Mouse (Mus musculus) lung, postnatal 36 days (tissue): Measurements from ENCODE around the gene Adam19.
"Not testable (repeated sequence)": the region's sequence is repeated elsewhere in the genome, so short reads cannot be mapped to it uniquely, and the experiment has no call there.

Source experiments
- DNase-seq: peaks from one replicate; pipeline ENCODE4 v3.0.0; 2022; ENCODE audit warnings: mixed read lengths

Gene Adam19

DNA sequence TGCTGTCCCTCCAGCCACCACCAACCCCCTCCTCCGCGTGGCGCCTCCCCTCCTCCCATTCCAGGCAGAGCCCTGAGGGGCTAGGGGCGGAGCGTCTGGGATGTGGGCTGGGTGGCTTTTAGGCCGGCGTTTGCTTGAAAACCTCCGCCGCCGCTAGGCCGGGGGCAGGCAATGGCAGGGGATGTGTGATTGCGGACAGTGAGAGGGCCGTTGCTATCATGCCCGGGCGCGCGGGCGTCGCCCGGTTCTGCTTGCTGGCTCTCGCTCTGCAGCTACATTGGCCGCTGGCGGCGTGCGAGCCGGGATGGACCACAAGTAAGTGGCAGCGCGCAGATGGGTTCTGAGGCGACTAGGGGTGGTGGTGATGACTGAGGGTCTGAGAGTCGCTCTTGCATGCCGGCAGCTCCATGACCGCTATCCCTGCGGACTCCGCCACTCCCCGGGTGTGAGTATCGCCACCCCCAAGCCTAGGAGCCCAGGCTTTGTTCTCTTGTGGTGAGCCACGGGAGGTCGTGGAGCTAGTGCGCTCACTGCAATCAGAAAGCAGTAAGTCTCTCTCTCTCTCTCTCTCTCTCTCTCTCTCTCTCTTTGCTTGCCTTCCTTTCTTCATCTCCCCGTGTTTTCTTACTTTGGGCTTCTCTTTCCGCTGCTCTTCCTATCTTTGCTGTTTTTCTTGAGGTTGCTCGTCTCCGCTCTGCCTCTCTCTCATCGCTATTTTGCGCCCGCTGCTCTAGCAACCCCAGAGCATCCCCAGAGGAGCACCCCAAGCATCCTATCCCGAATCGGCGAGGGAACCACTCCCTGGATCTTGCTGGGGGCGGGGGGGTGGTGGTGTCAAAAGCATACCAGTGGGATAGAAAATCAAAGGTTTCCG is at the start of gene Adam19:
Gene Adam19 (plus strand): TSS at position 97 of the 874 bp plus-strand sequence.
- DNase-seq = peak; percentile 71

DNA sequence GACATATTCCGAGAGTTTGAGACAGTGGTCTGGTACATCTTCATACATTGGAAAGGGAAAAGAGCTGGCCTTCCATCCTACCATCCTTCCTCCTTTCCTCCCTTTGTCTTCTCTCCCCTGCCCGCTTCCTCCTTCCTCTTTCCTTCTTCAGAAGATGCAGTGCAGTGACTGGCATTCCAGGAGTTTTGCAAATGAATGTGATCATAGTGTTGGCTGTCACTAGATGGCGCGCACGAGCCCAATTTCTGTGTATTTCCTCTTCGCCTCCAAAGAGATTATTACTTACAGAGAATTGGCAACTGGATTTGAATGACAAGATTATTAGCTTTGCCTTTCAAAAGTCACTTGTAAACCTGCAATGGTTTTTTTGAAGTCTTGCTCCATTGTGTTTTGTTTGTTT is 39.7 kb upstream of the Adam19 start:
- peak; percentile 83 for DNase-seq

DNA sequence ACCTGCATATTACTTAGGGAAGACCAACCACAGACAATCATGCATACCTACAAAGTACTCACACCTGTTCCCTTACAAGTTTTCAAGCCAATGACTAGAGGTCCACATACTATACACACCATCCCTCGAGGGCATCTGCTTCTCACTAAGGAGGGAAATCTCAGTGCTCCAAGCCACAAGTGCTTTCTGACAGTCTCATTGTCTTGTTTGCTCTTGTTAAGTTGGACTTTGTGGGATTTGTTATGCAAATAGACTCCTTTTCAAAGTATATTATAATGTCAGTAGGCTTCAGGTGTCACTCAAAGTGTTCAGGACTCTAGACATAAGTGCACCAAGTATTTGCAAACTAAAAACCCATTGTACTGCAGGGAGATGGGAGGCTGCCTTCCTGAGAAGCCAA is 35.5 kb upstream of the Adam19 start:
- no peak for DNase-seq

DNA sequence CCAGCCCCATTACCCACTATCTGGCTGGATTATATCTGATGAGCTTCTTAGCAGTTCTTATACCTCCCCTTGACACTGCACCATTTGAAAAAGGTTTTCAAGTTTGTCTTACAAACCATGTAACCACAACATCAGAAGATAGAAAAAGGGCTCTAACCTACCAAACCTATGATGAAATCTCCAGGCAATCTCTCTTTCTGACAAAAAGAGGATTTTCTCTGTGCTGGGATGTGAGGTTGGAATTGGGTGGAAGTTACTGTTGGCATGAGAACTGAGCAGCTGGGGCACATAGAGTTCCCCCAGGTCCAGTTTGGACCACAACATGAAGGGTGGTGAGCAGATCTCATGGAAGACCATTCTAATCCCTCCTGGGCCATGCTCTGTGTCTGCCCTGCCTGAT is 33.9 kb upstream of the Adam19 start:
- no peak for DNase-seq

DNA sequence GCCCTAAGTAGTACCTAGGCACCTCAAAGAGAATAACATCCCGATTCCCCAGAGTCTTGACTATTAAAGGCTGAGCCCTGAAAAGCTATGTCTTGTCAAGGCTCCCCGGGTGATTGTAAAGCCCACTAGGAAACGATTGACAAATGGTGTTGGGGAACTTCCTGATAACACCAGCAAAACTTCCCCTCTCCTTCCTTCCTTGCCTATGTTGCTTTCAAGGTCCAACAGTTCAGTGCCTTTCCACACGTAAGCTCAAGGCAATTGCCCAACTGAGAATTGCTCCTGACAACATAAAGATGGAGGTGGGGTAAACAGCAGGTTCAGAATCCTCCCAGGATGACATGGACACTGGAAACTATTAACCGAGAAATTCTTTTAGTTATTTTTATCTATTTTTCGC is 32.8 kb upstream of the Adam19 start:
- DNase-seq = no peak

DNA sequence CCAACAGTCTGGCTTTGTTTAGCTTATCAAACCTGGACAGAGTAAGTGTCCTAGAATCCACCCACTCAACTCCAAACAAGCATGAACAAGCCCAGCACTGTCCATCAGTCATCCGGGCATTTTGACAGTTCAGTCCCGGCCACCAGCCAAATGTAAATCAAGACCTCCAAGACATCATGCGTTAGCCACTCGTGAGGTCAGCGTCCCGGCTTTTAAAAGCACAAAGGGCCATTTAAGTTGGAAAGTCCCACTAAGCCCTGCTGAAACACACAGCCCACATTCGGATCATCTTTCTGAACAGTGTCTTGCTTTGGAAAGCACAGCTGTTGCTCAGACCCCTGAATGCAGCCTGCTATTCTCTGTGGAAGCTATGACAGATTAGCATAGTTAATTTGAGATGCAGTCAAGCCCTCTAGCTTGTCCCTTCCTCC is 29.8 kb upstream of the Adam19 start:
- peak; percentile 81 for DNase-seq

DNA sequence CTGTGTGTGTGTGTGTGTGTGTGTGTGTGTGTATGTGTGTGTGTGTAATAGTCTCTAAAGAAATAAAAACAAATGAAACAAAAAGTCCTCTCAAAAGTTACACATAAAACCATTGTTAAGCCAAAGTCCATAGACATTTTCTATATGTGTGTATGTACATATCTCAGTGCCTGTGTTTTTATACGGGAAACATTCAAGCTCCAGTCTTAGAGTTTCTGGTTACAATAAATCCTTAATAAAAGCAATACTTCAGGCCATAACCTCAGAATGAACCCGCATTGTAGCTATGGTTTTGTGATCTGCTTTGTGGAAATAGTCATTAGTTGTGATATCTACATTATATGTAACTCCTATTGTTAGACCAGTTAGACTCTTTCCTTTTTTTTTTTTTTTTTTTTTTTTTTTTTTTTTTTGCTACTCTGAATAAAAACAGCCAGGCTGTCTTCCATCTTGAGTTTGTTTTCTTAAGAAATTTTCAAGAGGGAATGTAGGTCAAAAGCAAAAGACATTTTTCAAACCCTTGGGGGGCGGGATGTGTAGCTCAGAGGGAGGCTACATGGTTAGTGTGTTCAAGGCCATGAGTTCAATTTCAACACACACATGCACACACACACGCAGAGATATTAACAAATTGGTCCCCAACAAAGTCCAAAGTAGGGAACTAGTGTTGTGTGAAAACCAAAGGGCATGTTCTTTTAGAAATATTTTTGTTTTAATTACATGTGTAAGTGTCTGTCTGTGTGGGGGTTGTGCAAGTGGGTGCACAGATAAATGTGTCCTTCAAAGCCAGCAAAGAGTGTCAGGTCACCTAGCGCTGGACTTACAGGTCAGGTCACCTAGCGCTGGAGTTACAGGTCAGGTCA is 27.6 kb upstream of the Adam19 start:
- no peak for DNase-seq

DNA sequence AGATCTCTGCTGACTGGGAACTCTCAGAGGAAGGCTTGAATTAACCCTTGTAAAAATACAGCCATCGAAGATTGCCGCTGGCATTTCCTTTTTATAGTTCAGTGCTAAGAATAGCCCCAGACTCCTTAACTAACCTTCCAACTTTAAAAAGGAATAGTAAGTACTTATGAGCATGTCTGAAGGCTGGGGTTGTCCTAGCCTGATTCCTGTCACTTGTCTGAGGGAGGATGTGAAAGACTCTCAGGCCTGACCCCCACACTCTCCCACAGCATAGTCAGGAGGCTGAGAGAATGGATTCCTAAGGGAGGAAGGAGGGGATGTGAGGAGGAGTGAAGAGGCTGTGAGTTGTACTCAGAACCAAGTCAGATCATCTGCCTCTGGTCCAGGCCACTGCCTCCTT is 26.3 kb upstream of the Adam19 start:
- DNase-seq = no peak

DNA sequence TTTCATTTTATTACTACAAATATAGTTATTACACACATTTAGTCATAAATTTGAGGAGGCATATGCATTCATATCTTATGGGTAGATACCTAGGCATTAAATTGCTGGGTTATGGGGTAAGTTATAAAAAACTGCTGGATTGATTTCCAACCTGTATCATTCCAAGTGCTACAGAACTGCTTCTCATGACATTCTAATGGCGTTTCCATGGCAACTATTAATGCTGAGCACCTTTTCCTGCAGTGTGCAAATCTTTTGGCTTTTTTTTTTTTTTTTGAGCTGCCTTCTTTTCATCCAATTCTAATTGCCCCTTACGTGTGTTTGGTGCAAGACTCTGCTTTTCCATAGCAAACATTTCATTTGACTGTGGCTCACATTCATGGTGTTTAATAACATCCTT is 25.8 kb upstream of the Adam19 start:
- no peak for DNase-seq

DNA sequence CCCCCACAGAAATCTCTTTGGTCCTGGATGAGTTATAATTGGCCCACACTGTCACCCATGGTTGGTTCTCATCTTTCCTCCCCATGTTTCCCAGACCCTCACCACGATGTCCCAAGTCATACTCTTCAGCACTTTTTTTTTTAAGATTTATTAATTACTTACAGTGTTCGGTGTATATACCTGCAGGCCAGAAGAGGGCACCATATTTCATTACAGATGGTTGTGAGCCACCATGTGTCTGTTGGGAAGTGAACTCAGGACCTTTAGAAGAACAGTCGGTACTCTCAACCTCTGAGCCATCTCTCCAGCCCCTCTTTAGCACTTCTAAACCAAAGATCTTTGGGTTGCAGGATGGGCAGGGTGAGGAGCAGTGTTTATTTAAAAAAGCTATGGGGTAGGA is 24.3 kb upstream of the Adam19 start:
- DNase-seq = peak; percentile 18

DNA sequence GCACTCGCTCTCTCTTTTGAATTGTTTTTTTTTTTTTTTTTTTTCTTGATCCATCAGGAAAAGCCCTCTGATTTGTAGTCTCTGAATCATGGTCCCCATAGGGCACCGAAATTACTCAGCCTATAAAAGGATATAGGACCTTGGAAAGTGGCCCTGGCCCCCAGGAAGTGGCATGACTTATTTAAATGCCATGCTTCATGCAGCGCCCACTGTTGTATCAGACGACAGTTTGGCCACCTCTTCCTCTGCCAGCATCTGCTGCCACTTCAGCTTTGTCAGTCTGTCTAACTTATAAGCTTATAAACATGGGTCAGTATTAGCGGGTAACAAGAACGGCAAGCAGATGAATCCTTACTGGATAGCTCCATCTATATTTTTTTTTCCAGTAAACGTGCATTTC is 22.8 kb upstream of the Adam19 start:
- DNase-seq = no peak

DNA sequence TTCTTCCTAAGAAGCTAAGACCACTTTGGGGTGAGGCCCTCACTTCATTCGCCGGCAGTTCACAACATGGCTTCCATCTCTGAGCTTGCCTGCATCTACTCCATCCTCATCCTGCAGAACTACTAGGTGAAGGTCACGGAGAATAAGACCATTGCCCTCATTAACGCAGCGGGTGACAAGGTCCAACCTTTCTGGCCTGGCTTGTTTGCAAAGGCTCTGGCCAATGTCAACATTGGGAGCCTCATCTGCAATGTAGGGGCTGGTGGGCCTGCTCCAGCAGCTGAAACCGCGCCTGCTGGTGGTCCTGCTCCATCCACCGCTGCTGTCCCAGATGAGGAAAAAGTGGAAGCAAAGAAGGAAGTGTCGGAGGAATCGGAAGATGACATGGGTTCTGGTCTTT is 19.4 kb upstream of the Adam19 start:
- DNase-seq = no peak

DNA sequence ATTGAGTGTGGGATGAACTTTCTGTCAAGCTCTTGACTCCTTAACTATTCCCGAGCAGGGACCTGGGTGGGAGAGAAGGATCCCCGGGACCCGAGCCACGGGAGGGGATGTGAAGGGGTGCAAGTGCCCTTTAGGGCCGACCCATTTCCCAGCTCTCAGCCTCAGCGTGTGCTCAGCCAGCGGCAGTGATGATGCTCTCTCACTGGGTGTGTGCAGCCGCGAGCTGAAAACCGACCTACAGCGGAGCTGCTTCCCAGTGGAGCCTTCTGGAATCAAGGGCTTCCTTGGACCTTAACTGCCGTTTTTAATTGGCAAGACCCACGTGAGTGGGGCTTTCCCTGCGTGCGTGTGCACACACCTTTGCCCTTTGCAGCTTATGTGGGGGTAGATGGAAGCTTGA is 16.9 kb upstream of the Adam19 start:
- DNase-seq = no peak

DNA sequence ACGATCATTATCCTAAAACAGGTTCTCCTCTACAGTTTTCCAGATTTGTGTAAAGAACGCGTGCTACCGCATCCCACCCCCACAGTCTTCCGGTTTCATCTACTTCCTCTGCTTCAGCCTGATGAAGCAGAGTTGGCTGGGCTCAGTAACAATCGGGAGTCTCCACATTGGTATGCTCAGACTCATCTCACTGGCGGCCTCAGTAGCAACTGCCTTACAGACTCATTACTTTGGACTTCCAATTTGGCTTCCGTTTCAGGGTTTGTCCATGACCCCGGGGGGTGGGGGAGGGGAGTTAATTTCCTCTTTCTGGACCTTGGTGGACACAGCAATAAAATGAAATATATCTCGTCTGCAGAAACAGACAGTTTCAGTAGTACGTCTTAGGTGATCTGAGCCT is 16.5 kb upstream of the Adam19 start:
- peak; percentile 14 for DNase-seq

DNA sequence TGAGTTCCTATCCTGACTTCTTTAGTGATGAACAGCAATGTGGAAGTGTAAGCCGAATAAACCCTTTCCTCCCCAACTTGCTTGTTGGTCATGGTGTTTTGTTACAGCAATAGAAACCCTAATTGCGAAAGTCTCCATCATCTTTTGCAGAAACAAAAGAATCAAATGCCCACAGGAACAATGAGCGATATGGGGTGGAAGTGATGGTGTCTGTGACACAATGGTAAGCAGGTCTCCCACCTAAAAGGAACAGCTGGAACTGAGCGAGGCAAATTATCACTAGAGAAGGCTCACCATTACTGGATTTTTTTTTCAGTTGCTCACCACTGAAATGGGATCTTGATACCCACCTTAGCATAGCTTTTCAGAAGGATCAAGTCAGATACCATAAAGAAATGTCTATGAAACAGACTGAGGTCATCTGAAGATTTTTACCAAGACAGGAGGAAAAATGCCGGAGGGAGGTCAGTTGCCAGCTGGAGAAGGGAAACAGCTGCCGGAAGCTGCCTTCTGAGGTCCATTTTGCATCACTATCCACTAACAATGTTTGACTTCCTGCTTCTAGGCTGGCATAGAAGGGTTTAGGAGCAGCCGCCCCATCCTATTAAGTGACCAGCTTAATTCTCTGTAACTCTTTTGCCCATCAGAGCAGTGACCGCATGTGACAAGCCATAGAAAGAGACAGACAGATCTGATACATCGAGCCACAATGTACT is 14.8 kb upstream of the Adam19 start:
- DNase-seq = no peak

DNA sequence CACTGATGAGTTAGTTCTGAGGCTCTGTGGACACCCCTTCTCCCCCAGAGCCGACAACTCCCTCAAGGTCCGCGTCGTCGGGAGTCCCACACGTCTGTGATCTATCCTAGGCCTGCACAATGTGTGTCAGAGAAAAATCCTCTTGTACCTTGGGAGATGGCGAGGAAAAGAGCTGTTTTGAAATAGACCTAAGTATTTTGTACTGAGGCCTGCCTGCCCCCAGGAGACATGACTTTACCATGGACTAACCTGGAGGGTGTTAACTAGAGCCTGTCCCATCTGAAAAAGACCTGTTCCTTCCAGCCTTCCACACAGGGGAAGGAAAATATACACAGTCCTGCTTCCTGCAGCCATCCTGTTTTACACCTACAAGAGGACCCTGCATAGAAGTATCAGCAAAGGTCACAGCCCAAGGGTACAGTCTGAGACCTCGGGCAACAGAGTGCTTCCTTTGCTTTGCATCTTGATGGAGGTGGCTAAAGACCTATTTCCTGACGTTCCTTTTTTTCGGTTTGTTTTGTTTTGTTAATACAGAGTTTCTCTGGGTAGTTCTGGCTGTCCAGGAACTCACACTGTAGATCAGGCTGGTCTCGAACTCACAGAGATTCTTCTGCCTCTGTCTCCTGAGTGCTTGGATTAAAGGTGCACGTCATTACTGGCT is 14.1 kb upstream of the Adam19 start:
- DNase-seq = no peak

DNA sequence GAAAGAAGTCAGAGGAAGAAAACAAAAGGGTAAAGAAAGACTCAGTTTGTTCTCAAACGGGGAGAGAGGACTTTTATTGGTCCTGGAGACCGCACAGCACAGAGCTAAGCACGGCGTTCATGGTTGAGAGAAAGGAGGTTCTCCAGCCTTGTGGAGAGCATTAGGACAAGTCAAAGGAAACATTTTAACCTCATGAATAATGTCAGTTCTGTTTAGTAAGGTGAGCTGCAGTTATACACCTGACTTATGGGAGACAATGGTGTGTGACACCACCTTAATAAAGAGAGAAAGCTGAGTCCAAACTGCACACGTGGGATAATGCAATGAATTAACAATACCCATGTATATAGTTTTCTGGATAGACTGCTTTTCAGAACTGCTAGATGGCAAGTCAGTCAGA is 11.0 kb upstream of the Adam19 start:
- no peak for DNase-seq

DNA sequence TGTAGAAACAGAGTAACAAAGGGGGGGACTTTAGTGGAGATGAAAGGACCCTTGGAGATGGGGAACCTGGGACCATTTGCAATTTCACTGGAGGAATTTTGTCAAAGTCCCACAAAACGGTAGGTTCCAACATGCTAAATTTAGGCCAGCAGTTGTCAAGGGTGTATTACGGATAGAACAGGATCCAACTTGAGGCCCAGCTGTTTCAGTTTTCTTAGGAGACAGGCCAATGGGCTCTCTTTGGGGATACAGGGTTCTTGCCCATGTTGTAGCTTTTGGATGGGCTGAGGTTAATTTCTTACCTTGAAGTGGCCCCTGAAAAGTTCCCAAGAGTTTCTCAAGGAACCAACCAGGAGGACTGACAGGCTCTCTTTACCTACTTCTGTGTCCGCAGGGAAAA is 8.5 kb upstream of the Adam19 start:
- no peak for DNase-seq

DNA sequence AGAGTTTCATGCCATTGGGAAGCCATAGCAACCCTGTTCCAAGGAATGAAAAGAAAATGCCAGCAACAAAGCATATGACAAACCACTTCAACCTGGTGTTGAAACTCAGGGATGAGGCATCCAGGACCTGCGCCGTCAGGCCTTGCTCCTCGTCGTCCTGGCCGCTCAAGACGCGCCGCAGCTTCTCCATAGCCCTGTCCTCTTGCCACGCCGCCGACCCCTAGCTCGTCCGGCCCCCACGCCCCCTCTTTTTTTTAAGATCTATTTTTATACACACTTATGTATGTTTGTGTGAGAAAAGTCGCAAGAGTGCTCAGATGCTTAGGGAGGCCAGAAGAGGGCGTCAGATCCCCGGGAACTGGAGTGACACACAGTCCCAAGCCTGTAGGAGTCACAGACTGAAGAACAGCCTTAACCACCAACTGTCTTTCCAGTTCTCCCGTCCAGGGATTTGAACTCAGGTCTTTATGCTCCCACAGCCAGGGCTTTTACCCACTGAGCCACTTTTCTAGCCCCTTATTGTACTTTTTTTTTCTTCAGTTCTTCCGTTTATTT is 3.6 kb upstream of the Adam19 start, which contains the start of gene Gm12166:
Gene Gm12166 (minus strand): TSS at position 217 of the 555 bp plus-strand sequence.
- DNase-seq = peak; percentile 82

DNA sequence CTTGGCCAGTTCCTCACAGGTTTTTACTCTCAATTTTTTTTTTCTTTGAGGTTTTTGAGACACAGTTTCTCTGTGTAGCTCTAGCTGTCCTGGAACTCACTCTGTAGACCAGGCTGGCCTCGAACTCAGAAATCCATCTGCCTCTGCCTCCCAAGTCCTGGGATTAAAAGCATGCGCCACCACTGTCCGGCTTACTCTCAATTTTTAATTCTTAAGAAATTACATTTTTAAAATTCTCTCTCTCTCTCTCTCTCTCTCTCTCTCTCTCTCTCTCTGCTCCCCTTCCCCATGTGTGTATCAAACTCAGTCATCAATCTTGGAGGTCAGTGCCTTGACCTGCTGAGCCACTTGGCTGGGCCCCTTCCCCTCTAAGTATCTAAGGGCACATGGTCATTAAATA is 2.3 kb upstream of the Adam19 start:
- DNase-seq = not testable (repeated sequence)

DNA sequence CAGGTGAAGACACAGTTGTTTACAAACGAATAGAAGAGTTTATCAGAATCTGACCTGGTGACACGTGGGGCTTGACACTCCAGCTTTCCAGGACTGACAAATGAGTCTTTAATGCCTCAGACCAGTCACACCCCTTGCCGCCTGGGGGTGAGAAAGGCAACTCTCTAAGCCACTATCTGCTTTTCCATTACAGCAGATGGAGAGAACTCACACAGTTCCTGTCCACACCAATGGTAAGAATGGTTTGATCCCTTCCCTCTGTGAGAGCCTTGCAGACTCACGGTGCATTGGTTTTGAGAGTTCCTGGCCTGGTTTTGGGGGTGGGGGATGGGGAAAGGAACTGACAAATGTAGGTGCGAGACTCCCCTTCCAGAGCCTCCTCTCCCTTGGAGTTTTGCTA is 1.5 kb upstream of the Adam19 start:
- DNase-seq = no peak
